Mouse (Mus musculus): ENCODE measurements around the gene Lmntd1. TPM values are rescaled to one million over a fixed set of nuclear protein-coding genes. Genes with fewer than 3 reads are reported as not detected.

Lmntd1 gene
- polyA plus RNA-seq, 1 experiment from 2014 or later = 0.29 TPM

- DNase-seq (no peak), ATAC-seq (ENCODE audit: insufficient read depth) (no peak)
- 51% methylated on average over 4 of the region's 4 CpGs for WGBS
- Histone ChIP-seq H3K4me2 (no peak overlapping the region), H3K27me3 (ENCODE audit: insufficient read depth, low read length) (no peaks in the 10 kb centered on the region), H3K36me3 (ENCODE audit: insufficient read depth) (no peaks in the 10 kb centered on the region), H3K27ac (ENCODE audit: low read depth) (no peak overlapping the region), H3K9ac (no peak overlapping the region), H3K4me1 (ENCODE audit: insufficient read depth) (peaks cover 6% of the 10 kb centered on the region), H3K4me3 (ENCODE audit: low read depth, low read length) (no peak overlapping the region), H3K9me3 (ENCODE audit: low read depth, low read length) (no peaks in the 10 kb centered on the region)
- no peak for TF ChIP-seq CTCF (IDR thresholded peaks at IDR 0.05; ENCODE audit: low read depth)
Measured at GRCm38 (mm10) chr6:145564671-145565070, 49.4 kb downstream of the Lmntd1 start.

GRCm38 (mm10) chr6:145557059-145557992, 56.8 kb downstream of the Lmntd1 start:
- DNase-seq = peak; percentile 39
- no peak for TF ChIP-seq CTCF (IDR thresholded peaks at IDR 0.05; ENCODE audit: low read depth)

GRCm38 (mm10) chr6:145553226-145553625, 60.9 kb downstream of the Lmntd1 start:
- no peak for ATAC-seq (ENCODE audit: insufficient read depth)
- Histone ChIP-seq H3K36me3 (ENCODE audit: insufficient read depth) (no peaks in the 10 kb centered on the region), H3K9ac (no peak overlapping the region), H3K27ac (ENCODE audit: low read depth) (no peak overlapping the region), H3K4me1 (ENCODE audit: insufficient read depth) (no peaks in the 10 kb centered on the region), H3K27me3 (ENCODE audit: insufficient read depth, low read length) (no peaks in the 10 kb centered on the region), H3K4me3 (ENCODE audit: low read depth, low read length) (no peak overlapping the region), H3K4me2 (no peak overlapping the region), H3K9me3 (ENCODE audit: low read depth, low read length) (no peaks in the 10 kb centered on the region)
- no peak for DNase-seq
- WGBS = 70% methylated on average over 7 of the region's 7 CpGs
- TF ChIP-seq CTCF (IDR thresholded peaks at IDR 0.05; ENCODE audit: low read depth) = no peak

More at GRCm38 (mm10) chr6:145557059-145557992, 56.8 kb downstream of the Lmntd1 start:
- no peaks in the 10 kb centered on the region for H3K9me3 ChIP-seq (ENCODE audit: low read depth, low read length)
- peak; percentile 69; the same call in 1 of the 2 replicates for ATAC-seq (ENCODE audit: insufficient read depth)
- no peaks in the 10 kb centered on the region for H3K4me1 ChIP-seq (ENCODE audit: insufficient read depth)
- no peak overlapping the region for H3K27ac ChIP-seq (ENCODE audit: low read depth)
- no peak overlapping the region for H3K4me3 ChIP-seq (ENCODE audit: low read depth, low read length)
- no peaks in the 10 kb centered on the region for H3K36me3 ChIP-seq (ENCODE audit: insufficient read depth)
- H3K9ac ChIP-seq = no peak overlapping the region
- no peaks in the 10 kb centered on the region for H3K27me3 ChIP-seq (ENCODE audit: insufficient read depth, low read length)
- no peak overlapping the region for H3K4me2 ChIP-seq
- 57% methylated on average over 15 of the region's 15 CpGs for WGBS

GRCm38 (mm10) chr6:145552817-145553216, 61.3 kb downstream of the Lmntd1 start:
- no peaks in the 10 kb centered on the region for H3K36me3 ChIP-seq (ENCODE audit: insufficient read depth)
- DNase-seq = no peak
- 91% methylated on average over 3 of the region's 3 CpGs for WGBS

GRCm38 (mm10) chr6:145550993-145551392, 63.1 kb downstream of the Lmntd1 start:
- TF ChIP-seq CTCF (IDR thresholded peaks at IDR 0.05; ENCODE audit: low read depth) = no peak
- Histone ChIP-seq H3K9me3 (ENCODE audit: low read depth, low read length) (no peaks in the 10 kb centered on the region), H3K27ac (ENCODE audit: low read depth) (no peak overlapping the region), H3K4me1 (ENCODE audit: insufficient read depth) (peaks cover 4% of the 10 kb centered on the region; the same call in 1 of the 2 replicates), H3K27me3 (ENCODE audit: insufficient read depth, low read length) (no peaks in the 10 kb centered on the region), H3K36me3 (ENCODE audit: insufficient read depth) (no peaks in the 10 kb centered on the region), H3K9ac (no peak overlapping the region), H3K4me3 (ENCODE audit: low read depth, low read length) (no peak overlapping the region), H3K4me2 (no peak overlapping the region)
- ATAC-seq (ENCODE audit: insufficient read depth) (no peak), DNase-seq (no peak)
- WGBS = 83% methylated on average over 5 of the region's 5 CpGs

More at GRCm38 (mm10) chr6:145552817-145553216, 61.3 kb downstream of the Lmntd1 start:
- ATAC-seq (ENCODE audit: insufficient read depth) = no peak
- Histone ChIP-seq H3K27ac (ENCODE audit: low read depth) (no peak overlapping the region), H3K27me3 (ENCODE audit: insufficient read depth, low read length) (no peaks in the 10 kb centered on the region), H3K4me2 (no peak overlapping the region), H3K4me1 (ENCODE audit: insufficient read depth) (no peaks in the 10 kb centered on the region), H3K4me3 (ENCODE audit: low read depth, low read length) (no peak overlapping the region), H3K9me3 (ENCODE audit: low read depth, low read length) (no peaks in the 10 kb centered on the region), H3K9ac (no peak overlapping the region)
- TF ChIP-seq CTCF (IDR thresholded peaks at IDR 0.05; ENCODE audit: low read depth) = no peak

- no peaks in the 10 kb centered on the region for H3K36me3 ChIP-seq (ENCODE audit: insufficient read depth)
- DNase-seq (peak; percentile 35), ATAC-seq (ENCODE audit: insufficient read depth) (peak; percentile 63)
- no peak overlapping the region for H3K4me3 ChIP-seq (ENCODE audit: low read depth, low read length)
- H3K4me1 ChIP-seq (ENCODE audit: insufficient read depth) = peaks cover 6% of the 10 kb centered on the region; the same call in 1 of the 2 replicates
- H3K27me3 ChIP-seq (ENCODE audit: insufficient read depth, low read length) = no peaks in the 10 kb centered on the region
- H3K4me2 ChIP-seq = no peak overlapping the region
- 38% methylated on average over 13 of the region's 13 CpGs for WGBS
- H3K27ac ChIP-seq (ENCODE audit: low read depth) = no peak overlapping the region; the same call in 1 of the 2 replicates
- no peaks in the 10 kb centered on the region for H3K9me3 ChIP-seq (ENCODE audit: low read depth, low read length)
- TF ChIP-seq CTCF (IDR thresholded peaks at IDR 0.05; ENCODE audit: low read depth) = no peak
- H3K9ac ChIP-seq = no peak overlapping the region
Measured at GRCm38 (mm10) chr6:145545927-145546641, 68.0 kb downstream of the Lmntd1 start.

GRCm38 (mm10) chr6:145544838-145545237, 69.3 kb downstream of the Lmntd1 start:
- DNase-seq (no peak), ATAC-seq (ENCODE audit: insufficient read depth) (peak; percentile 38; the same call in 1 of the 2 replicates)
- Histone ChIP-seq H3K27ac (ENCODE audit: low read depth) (no peak overlapping the region), H3K4me1 (ENCODE audit: insufficient read depth) (peaks cover 6% of the 10 kb centered on the region; the same call in 1 of the 2 replicates), H3K9me3 (ENCODE audit: low read depth, low read length) (no peaks in the 10 kb centered on the region), H3K9ac (no peak overlapping the region), H3K36me3 (ENCODE audit: insufficient read depth) (no peaks in the 10 kb centered on the region), H3K27me3 (ENCODE audit: insufficient read depth, low read length) (no peaks in the 10 kb centered on the region), H3K4me2 (no peak overlapping the region), H3K4me3 (ENCODE audit: low read depth, low read length) (no peak overlapping the region)
- 88% methylated on average over 2 of the region's 2 CpGs for WGBS
- no peak for TF ChIP-seq CTCF (IDR thresholded peaks at IDR 0.05; ENCODE audit: low read depth)

Measured in lung, embryonic 14.5 days (tissue).